Mouse (Mus musculus) midbrain, embryonic 13.5 days (tissue): ENCODE results near the gene Ppcdc. TPM values are rescaled to one million over a fixed set of nuclear protein-coding genes. Genes with fewer than 3 reads are reported as not detected.

ENCODE experiments used
- ATAC-seq: fragments of 200-750 bp; cut with Nextera tagmentation; 2 replicates; pipeline ENCODE4 v1.8.0; 2017; ENCODE audit warnings: mild to moderate bottlenecking, moderate TSS enrichment, moderate library complexity
- H3K27ac ChIP-seq: fragments of 300-500 bp; sonication (generic); 2 replicates; pipeline ENCODE4 v1.5.1; 2015; ENCODE audit warnings: inconsistent platforms, mild to moderate bottlenecking, moderate library complexity
- H3K27me3 ChIP-seq: fragments of 300-500 bp; sonication (generic); 2 replicates; pipeline ENCODE4 v1.6.1; 2015; ENCODE audit warnings: mild to moderate bottlenecking, inconsistent platforms
- H3K36me3 ChIP-seq: fragments of 300-500 bp; sonication (generic); 2 replicates; pipeline ENCODE4 v1.6.1; 2015; ENCODE audit warnings: mild to moderate bottlenecking, inconsistent platforms
- H3K4me1 ChIP-seq: fragments of 300-500 bp; sonication (generic); replicated peaks from 2 replicates; pipeline ENCODE4 v1.6.1; 2015; ENCODE audit warnings: inconsistent platforms
- H3K4me2 ChIP-seq: fragments of 300-500 bp; sonication (generic); replicated peaks from 2 replicates; pipeline ENCODE4 v1.6.1; 2015; ENCODE audit warnings: moderate library complexity, mild to moderate bottlenecking, inconsistent platforms
- H3K4me3 ChIP-seq: fragments of 300-500 bp; sonication (generic); replicated peaks from 2 replicates; pipeline ENCODE4 v1.5.1; 2015; ENCODE audit warnings: mild to moderate bottlenecking, inconsistent platforms
- H3K9ac ChIP-seq: fragments of 300-500 bp; sonication (generic); replicated peaks from 2 replicates; pipeline ENCODE4 v1.6.1; 2015; ENCODE audit warnings: mild to moderate bottlenecking, inconsistent platforms
- H3K9me3 ChIP-seq: fragments of 300-500 bp; sonication (generic); 2 replicates; pipeline ENCODE4 v1.6.1; 2016; ENCODE audit warnings: mild to moderate bottlenecking, inconsistent platforms
- WGBS: fragments of 180-500 bp; shearing (Covaris S2); methylation state at CpG from one replicate; pipeline ENCODE4 v1.1.7; 2015; 5-methylcytosine and 5-hydroxymethylcytosine counted together
- polyA plus RNA-seq: library from polyadenylated mRNA; unstranded; fragments of >200 nt; fragmentation: Nextera tagmentation; extraction: Ambion mirVana; gene quantifications from 2 replicates; pipeline ENCODE4 v1.2.1, GENCODE M21; 2015

Ppcdc gene
- polyA plus RNA-seq, 1 experiment from 2014 or later = 26.2 TPM

GRCm38 (mm10) chr9:57402318-57403251, 37.3 kb downstream of the Ppcdc start:
- no peak overlapping the region for H3K27ac ChIP-seq
- H3K4me2 ChIP-seq = no peak overlapping the region
- no peak overlapping the region for H3K4me3 ChIP-seq
- peaks cover 12% of the 10 kb centered on the region for H3K9me3 ChIP-seq
- WGBS = 90% methylated on average over 15 of the region's 15 CpGs
- no peak for ATAC-seq
- no peaks in the 10 kb centered on the region for H3K4me1 ChIP-seq
- H3K36me3 ChIP-seq = no peaks in the 10 kb centered on the region; the same call in 1 of the 2 replicates
- no peaks in the 10 kb centered on the region for H3K27me3 ChIP-seq
- no peak overlapping the region for H3K9ac ChIP-seq

DNA sequence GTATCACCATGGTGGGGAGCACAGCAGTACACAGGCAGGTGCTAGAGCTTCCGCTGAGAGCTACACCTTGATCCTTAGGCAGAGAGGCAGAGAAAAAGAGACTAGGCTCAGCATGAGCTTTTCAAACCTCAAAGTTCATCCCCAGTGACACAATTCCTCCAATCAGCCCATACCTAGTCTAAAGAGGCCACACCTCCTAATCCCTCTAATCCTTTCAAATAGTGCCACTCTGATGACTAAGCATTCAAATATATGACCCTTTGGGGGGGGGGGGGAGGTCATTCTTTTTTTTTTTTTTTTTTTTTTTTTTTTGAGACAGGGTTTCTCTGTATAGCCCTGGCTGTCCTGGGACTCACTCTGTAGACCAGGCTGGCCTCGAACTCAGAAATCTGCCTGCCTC, 41.2 kb downstream of the Ppcdc start:
- Histone ChIP-seq H3K4me2 (no peak overlapping the region), H3K4me1 (no peaks in the 10 kb centered on the region), H3K9ac (no peak overlapping the region), H3K36me3 (no peaks in the 10 kb centered on the region; the same call in 1 of the 2 replicates), H3K4me3 (no peak overlapping the region), H3K9me3 (peaks cover 12% of the 10 kb centered on the region), H3K27me3 (no peaks in the 10 kb centered on the region), H3K27ac (no peak overlapping the region)
- 95% methylated on average over 2 of the region's 2 CpGs for WGBS
- ATAC-seq = no peak

DNA sequence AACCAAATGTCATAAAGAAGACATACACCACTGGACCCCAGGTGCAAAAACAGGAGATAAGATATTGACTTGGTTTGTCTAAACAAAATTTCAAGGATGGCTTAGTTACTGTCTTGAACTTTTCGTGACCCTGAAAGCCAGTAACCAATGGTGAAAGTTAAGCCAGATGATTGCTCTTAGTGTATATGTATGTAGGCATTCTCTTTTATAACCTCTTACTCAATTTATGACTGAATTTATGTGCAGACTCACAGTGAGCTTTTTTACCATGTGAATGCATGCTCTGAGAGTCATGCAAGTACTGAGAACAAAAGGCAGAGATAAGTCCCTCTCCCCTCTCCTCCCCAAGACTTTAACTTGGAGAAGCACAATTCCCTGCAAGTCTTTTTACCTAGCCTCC, 47.0 kb downstream of the Ppcdc start:
- H3K9me3 ChIP-seq = no peaks in the 10 kb centered on the region
- no peak overlapping the region for H3K4me3 ChIP-seq
- no peaks in the 10 kb centered on the region for H3K4me1 ChIP-seq
- 90% methylated on average over 1 of the region's 1 CpGs for WGBS
- H3K36me3 ChIP-seq = no peaks in the 10 kb centered on the region
- no peaks in the 10 kb centered on the region for H3K27me3 ChIP-seq
- H3K9ac ChIP-seq = no peak overlapping the region
- no peak for ATAC-seq
- no peak overlapping the region for H3K4me2 ChIP-seq
- no peak overlapping the region for H3K27ac ChIP-seq

GRCm38 (mm10) chr9:57390869-57391268, 49.1 kb downstream of the Ppcdc start:
- H3K36me3 ChIP-seq = no peaks in the 10 kb centered on the region
- no peaks in the 10 kb centered on the region for H3K4me1 ChIP-seq
- no peak overlapping the region for H3K4me2 ChIP-seq
- H3K4me3 ChIP-seq = no peak overlapping the region
- H3K27ac ChIP-seq = no peak overlapping the region
- no peaks in the 10 kb centered on the region for H3K27me3 ChIP-seq
- 64% methylated on average over 3 of the region's 3 CpGs for WGBS
- no peaks in the 10 kb centered on the region for H3K9me3 ChIP-seq
- no peak overlapping the region for H3K9ac ChIP-seq
- no peak for ATAC-seq

DNA sequence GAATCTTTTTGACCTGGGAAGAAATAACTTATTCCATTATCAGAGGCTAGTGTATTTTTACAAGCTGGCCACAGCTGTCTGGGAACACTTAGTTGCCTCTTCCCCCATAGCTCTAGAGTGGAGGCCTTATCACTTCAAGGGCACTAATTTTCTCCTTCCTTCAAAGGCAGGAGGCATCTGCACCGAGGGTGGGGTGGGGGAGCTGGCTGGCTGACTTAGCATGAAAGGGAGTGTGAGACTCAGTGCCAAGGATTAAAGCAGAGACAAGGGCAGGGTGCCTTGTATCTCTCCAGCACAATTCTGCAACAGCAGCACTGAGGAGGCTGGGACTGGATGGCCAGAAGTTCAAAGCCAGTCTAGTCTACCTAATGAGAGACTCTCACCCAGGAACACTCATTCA, 50.8 kb downstream of the Ppcdc start:
- Histone ChIP-seq H3K4me1 (no peaks in the 10 kb centered on the region), H3K27me3 (no peaks in the 10 kb centered on the region), H3K9ac (no peak overlapping the region), H3K4me2 (no peak overlapping the region), H3K4me3 (no peak overlapping the region), H3K9me3 (no peaks in the 10 kb centered on the region), H3K27ac (no peak overlapping the region), H3K36me3 (no peaks in the 10 kb centered on the region)
- ATAC-seq = no peak
- WGBS = 21% methylated on average over 1 of the region's 1 CpGs

DNA sequence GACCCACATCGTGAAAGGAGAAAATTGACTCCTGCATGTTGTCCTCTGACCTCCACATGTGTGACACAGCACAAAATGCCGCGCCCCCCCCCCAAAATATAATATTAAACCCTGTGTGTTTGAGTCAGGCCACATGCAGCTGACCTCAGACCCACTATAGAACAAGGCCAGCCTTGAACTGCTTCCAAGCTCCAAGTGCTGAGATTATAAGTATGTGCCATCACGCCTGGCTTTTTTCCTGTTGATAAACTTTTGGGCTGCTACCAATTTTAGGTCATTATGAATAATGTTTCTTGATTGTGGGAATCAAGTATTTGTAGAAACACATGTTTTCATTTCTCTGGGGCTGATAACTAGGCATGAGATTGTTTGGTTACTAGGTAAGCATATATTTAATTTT, 53.0 kb downstream of the Ppcdc start:
- H3K27ac ChIP-seq = no peak overlapping the region
- 90% methylated on average over 4 of the region's 4 CpGs for WGBS
- H3K9ac ChIP-seq = no peak overlapping the region
- no peak overlapping the region for H3K4me3 ChIP-seq
- H3K27me3 ChIP-seq = no peaks in the 10 kb centered on the region
- no peak for ATAC-seq
- no peak overlapping the region for H3K4me2 ChIP-seq
- no peaks in the 10 kb centered on the region for H3K4me1 ChIP-seq
- H3K36me3 ChIP-seq = no peaks in the 10 kb centered on the region
- H3K9me3 ChIP-seq = no peaks in the 10 kb centered on the region

GRCm38 (mm10) chr9:57384621-57385020, 55.3 kb downstream of the Ppcdc start:
- Histone ChIP-seq H3K4me1 (no peaks in the 10 kb centered on the region), H3K27me3 (no peaks in the 10 kb centered on the region), H3K9ac (no peak overlapping the region), H3K4me3 (no peak overlapping the region), H3K9me3 (no peaks in the 10 kb centered on the region), H3K4me2 (no peak overlapping the region), H3K27ac (no peak overlapping the region), H3K36me3 (no peaks in the 10 kb centered on the region)
- ATAC-seq = no peak
- WGBS = 89% methylated on average over 2 of the region's 2 CpGs

GRCm38 (mm10) chr9:57360999-57361398, 78.9 kb downstream of the Ppcdc start:
- no peak overlapping the region for H3K9ac ChIP-seq
- WGBS = 87% methylated on average over 3 of the region's 3 CpGs
- H3K4me1 ChIP-seq = no peaks in the 10 kb centered on the region
- H3K4me2 ChIP-seq = no peak overlapping the region
- no peaks in the 10 kb centered on the region for H3K27me3 ChIP-seq
- H3K4me3 ChIP-seq = no peak overlapping the region
- no peaks in the 10 kb centered on the region for H3K9me3 ChIP-seq
- H3K36me3 ChIP-seq = no peaks in the 10 kb centered on the region
- H3K27ac ChIP-seq = no peak overlapping the region
- no peak for ATAC-seq

- no peak overlapping the region for H3K4me2 ChIP-seq
- no peak for ATAC-seq
- no peaks in the 10 kb centered on the region for H3K4me1 ChIP-seq
- 66% methylated on average over 2 of the region's 2 CpGs for WGBS
- no peaks in the 10 kb centered on the region for H3K36me3 ChIP-seq
- H3K27me3 ChIP-seq = no peaks in the 10 kb centered on the region
- no peak overlapping the region for H3K27ac ChIP-seq
- H3K9ac ChIP-seq = no peak overlapping the region
- no peaks in the 10 kb centered on the region for H3K9me3 ChIP-seq
- H3K4me3 ChIP-seq = no peak overlapping the region
These were observed 85.3 kb downstream of the Ppcdc start for GRCm38 (mm10) chr9:57354377-57355183.

- H3K4me2 ChIP-seq = no peak overlapping the region
- no peak for ATAC-seq
- H3K27me3 ChIP-seq = no peaks in the 10 kb centered on the region
- no peak overlapping the region for H3K4me3 ChIP-seq
- no peak overlapping the region for H3K27ac ChIP-seq
- H3K4me1 ChIP-seq = no peaks in the 10 kb centered on the region
- no peaks in the 10 kb centered on the region for H3K36me3 ChIP-seq
- no peak overlapping the region for H3K9ac ChIP-seq
- WGBS = 55% methylated on average over 2 of the region's 2 CpGs
- H3K9me3 ChIP-seq = no peaks in the 10 kb centered on the region
These were observed 88.6 kb downstream of the Ppcdc start for GRCm38 (mm10) chr9:57351277-57351676.

GRCm38 (mm10) chr9:57345902-57346301, 94.0 kb downstream of the Ppcdc start:
- no peak for ATAC-seq

DNA sequence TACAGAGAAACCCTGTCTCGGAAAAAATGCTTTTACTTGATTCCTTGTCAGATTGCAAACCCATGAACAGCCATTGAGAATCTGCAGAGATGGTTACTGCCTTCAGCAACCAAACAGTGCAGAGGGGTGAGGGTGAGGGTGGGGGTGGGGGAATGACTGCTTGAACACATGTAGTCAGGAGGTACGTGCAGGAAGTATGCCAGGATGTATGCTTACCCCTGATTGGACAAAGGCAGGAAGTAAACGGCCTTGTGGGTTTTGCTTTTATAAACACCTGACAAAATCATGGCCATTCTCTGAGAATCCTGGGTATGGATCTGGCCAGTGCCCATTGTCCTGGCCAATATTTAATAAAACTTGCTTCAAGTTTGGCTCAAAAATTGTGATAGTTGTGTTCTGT, 96.2 kb downstream of the Ppcdc start:
- ATAC-seq = no peak
- H3K27me3 ChIP-seq = no peaks in the 10 kb centered on the region
- no peak overlapping the region for H3K27ac ChIP-seq
- no peak overlapping the region for H3K4me2 ChIP-seq
- WGBS = 81% methylated on average over 3 of the region's 3 CpGs
- no peak overlapping the region for H3K4me3 ChIP-seq
- H3K9ac ChIP-seq = no peak overlapping the region
- no peaks in the 10 kb centered on the region for H3K4me1 ChIP-seq
- no peaks in the 10 kb centered on the region for H3K9me3 ChIP-seq
- no peaks in the 10 kb centered on the region for H3K36me3 ChIP-seq

More at GRCm38 (mm10) chr9:57345902-57346301, 94.0 kb downstream of the Ppcdc start:
- Histone ChIP-seq H3K36me3 (no peaks in the 10 kb centered on the region), H3K4me2 (no peak overlapping the region), H3K4me3 (no peak overlapping the region), H3K27me3 (no peaks in the 10 kb centered on the region), H3K4me1 (no peaks in the 10 kb centered on the region), H3K9ac (no peak overlapping the region), H3K27ac (no peak overlapping the region), H3K9me3 (no peaks in the 10 kb centered on the region)
- WGBS = 68% methylated on average over 1 of the region's 1 CpGs
